Mouse (Mus musculus) spleen, postnatal 14 days (tissue): ENCODE measurements around the gene Gsto2.

Source experiments
- DNase-seq, 2 experiments: peaks; one replicate each; pipeline ENCODE4 v3.0.0; 2021 to 2022; ENCODE audit warnings: low spot score in 2 of 2

Gene Gsto2

DNA sequence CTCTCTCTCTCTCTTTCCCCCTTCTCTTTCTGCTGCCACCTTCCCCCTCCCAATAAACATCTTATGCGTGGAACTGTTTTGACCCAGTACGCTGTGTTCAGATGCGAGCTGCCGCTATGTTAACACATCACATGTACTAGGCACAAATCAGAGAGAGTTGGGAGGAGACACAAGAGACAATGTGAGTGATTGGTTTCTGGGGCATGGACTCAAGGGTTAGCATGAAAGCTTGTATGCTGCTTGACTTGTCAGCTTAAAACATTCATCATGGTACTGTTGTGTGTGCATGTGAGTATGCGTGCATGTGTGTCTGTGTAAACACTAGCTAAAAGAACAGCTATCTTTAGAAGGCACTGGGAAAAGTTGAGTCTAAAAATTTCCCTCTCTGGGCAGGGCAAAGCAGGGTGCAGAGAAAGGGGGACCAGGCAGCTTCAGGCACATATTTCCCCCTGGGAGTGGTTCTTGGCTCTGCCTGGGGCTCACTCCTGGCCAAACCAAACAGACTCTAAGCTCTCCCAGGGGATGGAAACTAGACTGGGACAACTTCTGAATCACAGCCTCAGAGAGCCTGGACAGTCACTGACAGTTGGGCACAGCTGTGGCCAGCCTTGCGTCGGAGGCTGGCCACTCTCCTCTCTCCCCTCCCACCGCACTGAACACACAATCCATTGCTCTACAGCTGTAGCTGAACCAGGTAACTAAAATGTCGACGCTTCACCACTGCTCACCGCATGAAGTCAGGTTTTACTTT is 26.4 kb downstream of the Gsto2 start:
- no peak for DNase-seq

DNA sequence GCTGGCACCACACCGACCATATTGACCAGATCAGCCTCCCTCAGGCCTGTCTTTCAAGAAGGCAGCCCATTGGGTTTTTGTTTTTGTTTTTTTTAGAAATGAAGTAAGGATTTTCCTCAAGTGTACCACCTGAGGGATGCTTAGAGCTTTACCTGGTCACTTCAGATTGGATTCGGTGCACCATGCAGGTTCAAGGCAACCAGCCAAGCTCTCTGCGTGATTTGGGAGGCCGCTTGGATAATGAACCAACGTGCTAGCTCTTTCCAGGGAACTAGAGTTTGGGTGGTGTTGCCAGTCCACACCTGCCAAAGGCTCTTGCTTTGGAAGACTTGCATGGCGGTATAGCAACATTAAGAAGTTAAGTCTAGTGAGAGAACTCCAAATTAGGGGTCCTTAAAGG is 27.8 kb downstream of the Gsto2 start:
- DNase-seq, result no peak

DNA sequence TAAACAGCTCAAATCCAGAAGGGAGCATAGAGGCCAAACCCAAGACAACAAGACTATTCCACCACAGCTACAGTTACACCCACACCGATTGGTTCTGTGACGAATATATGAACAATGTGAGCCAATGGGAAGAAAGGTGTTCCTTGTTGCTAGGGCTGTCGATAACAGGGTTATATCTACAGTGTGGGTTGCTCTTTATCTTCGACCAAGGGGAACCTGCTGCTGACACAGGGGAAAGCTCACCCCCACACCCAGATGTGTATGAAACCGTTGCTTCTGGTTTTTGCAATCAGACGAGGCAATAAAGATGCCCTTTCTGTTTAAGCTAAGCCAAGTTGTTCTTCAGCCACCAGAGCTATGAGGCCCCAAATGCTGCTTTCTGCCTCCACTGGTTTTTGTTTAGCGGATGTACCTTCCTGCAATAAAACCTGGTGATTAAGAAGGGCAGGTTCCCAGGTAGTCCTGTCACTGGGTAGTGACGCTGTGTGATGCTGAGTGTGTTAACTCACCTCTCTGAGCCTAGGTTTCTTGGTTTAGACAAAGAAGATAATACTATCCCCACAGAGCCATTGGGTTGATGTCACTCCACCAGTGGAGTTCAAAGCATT is 33.2 kb downstream of the Gsto2 start:
- no peak for DNase-seq

DNA sequence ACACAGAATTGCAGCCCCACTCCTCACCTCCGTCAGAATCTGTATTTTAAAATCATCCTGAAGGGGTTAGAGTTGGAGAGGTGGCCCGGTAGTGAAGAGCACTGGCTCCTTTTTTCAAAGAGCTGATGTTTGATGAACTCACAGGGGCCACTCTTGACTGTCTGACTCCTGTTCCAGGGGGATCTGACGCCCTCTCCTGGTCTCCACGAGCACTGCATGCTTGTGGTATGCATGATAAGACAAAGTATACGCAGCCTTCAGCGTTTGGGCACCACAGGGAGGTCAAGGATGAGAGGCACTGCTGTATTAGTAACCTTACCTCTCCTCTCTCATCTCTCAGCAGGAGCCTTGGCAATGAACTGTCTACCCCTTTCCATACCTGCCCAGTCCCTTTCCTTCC is 34.7 kb downstream of the Gsto2 start:
- no peak for DNase-seq

DNA sequence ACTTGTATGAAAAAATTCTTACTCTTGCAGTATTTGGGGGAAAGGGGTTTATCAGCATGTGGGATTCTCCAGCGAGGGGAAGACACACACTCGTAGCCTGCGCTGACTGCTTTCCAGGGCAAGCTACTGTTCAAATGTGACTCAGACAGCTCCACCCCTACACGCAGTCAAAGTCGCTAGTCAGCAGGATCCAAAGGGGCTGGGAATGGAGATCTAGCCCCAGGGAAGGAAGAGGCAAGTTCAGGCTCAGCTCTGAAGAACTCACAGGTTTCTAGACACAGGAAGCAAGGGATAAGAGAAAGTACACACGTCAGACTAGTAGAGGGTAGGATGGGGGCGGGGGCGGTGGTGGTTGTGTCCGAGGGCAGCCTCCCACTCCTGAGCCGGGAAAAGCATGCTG is 35.2 kb downstream of the Gsto2 start:
- no peak for DNase-seq

DNA sequence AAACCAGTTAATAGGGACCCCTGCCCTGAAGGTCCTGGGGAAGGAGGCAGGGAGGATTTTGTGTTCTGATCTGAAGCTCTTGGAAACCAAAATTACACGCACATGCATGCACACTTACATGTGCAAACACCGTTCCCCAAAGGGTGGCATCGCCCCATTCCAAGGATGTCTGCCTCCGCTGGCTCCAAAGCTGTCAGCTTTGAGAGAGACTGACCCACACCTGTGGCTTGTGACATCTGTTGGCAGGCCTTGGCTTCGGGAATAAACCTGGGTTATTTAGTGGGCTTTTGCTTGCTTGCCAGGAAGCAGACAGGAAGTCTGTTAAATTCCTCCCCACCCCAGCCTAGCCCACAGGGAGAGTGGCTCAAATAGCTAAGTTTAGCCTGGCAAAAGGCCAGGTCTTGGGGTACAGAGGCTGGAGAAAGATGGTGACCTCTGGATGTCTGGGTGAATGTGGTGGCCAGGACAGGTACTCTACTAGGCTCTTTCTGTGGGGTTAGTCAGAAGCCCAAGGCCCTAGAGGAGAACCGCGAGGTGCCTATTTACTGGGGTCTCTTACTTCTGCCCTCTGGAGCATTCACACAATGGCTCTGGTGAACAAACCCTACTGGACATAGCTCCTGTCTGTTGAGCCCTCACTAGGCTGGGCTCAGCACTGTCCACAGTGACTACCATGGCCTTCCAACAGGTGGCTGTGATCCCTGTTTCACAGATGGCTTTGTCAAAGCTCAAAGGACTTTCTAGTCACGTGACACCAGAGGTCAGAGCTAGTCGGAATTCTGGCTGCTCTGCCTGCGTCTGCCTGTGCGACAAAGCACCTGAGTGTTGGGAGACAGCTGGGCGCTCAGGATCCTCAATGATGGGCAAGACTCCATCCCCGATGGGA is 37.2 kb downstream of the Gsto2 start:
- DNase-seq, result no peak

DNA sequence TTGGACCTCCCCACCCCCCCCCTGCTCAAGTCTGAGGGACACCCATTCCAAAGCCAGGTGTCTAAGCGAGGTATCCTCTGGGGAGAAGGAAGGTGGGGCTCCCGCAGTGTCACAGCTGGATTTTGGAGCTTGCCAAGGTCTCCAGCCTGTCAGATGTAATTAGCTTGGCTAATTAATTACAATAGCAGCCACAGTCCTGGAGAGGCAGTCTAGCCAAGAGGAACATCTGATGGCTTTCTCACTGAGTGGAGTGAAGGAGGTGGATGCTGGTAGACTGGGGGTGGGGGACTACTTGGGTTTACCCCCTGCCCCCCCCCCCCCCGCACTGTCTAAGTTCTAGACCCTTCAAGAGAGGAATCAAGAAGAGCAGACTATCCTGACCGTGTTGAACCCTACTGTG is 38.3 kb downstream of the Gsto2 start:
- no peak for DNase-seq

DNA sequence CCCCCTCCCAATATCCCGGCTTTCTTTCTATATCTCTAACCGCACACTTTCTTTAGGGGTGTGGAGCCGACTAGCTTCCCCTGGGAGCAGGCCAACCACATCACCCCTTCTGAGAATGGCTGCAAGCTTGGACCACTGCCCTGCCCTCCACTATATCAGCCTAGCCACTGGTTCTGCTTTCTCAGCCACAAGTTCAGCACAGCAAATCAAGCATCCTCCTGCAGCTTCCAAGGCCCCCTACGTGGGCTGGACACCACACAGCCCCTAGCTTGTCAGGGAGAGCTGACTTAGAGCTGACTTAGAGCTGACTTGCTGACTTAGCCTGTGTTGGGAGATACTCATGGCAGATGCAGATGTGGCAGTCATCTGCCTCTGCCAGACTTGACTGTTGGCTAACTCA is 39.7 kb downstream of the Gsto2 start:
- DNase-seq, result no peak

DNA sequence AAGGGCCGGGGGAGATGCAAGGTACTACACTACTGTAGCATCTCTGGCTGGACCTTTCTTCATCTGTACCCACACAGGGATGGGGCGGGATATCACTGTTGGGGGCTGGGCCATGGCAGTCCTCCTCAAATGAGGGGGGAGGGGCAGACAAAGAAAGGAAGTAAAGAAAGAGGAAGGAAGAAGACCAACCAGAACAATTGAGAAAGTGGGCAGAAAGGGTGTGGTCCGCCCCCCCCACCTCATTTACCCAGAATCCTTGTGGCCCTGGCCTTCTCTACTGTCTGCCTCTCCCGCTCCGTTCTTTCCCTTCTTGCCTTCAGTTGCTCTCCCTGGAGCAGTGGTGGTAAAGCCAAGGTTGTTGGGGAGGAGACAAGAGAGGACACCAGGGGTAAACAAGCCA is 40.3 kb downstream of the Gsto2 start:
- DNase-seq, result no peak

DNA sequence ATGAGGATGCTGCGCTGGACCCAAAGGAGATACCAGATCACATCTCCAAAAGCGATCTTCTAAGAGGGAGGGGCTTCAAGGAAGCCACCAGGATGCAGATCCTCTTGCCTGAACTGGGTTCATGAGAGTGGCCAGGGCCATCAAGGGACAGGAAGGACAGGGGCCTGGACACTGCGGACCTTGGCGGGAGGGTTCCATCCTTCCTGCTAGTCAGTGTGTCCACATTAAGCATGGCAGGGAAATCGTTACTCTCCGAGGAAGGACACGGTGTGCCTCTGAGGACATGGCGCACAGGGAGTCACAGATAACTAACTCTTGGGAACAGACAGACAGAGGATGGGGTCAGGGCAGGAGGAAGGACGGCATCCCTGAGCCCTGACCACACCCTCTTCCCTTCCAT is 42.3 kb downstream of the Gsto2 start:
- DNase-seq, result no peak

DNA sequence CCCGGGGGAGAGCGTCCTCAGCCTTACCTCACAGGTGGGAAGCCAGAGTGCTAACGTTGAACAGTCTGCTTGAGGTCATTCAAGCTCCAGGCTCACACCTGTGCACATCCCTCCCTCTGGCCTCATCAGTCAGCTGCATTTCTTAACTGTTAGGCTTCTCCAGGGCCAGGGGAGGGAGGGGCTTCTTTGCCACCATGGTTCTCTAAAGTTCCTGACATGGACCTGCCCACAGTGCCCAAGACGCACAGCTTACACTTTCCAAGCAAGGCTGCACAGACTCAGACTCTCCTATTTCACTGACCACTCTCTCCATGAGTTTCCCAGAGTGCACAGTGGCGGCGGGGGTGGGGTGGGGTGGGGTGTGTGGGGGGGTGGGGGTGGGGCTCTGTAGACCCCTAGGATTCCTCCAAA is 43.6 kb downstream of the Gsto2 start:
- DNase-seq, result no peak

DNA sequence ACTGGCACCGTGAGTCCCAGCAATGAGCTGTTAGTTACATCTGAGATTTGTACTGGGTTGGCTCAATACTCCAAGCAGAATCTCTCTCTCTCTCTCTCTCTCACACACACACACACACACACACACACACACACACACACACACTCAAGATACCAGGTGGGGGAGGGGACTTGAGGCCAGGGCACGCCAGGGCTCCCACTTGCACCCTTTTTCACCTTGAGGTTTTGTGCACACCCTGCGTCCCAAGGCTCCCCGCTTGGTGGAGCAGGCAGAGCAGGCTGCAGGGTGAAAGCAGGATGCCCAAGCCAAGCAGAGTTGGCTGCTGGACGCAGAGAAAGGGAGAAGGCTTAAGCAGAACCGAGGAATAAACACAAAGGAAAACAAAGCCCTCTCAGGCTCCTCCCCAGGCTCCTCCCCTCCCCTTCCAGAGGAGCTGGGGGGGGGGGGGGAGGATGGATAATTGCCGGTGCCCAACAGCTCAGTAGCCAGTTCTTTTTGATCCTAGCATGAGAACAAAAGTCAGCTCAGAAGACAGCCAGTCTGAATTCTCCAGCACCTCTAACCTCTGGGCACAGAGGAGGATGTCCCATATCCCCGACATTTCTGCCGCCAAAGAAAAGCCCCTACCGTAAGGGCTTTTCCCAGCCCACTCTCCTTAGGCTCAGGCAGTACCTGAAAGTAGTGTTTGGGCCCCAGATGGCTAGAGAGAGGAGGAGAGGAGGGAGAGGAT is 44.2 kb downstream of the Gsto2 start:
- no peak for DNase-seq

DNA sequence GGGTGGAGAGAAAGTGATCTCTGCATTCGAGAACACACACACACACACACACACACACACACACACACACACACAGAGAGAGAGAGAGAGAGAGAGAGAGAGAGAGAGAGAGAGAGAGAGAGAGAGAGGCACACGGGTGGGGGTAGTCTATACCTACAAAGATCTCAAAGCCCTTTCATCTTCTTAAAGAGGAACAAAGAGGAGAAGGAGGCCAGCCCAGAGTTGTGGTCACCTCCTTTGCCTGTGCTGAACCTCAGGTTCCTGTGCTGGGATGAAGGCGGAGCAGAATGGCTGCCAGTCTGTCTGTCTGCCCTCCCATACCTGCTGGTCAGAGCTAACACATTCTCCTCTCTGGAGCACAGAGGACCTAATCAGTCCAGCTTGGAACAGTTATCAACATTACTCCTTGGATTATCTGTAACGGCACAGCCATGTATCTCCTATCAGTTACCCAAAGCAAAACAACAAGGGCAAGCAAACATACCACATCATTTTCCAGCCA is 44.8 kb downstream of the Gsto2 start:
- no peak for DNase-seq

DNA sequence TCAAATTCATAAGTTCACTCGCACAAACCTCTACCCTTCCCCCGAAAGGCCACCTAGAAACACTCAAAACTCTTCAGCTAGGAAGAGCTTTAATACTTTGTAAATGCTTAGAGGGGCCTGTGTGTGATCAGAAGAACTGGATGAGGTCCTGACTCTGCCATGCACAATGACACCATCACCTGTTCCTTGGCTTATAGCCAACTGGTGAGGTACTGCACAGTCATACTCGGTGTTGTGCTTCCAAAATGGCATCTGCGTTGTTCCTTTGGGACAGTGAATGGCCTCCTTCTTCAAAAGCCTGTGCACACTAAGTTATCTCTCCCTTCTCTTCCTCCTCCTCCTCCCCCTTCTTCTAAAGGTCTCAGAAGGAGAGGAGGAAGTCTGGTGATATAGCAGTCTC is 45.4 kb downstream of the Gsto2 start:
- no peak for DNase-seq

DNA sequence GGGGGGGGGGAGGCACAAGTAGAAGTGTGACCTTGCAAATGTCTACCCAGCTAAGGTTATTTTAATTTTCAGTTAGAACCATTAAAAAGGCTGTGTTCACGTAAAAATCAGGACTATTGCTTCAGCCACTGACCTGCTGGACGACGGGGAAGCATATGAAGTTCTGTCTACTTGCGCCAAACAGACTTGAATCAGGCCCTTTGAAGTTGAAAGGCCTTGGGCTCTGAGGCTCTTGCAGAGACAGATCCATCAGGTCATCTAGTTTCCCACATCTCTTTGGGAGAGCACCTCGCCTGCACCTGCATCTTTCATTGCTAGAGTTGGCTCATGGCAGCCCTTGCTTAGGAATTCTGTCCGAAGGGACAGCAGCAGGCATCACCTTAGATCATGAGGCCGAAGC is 48.0 kb downstream of the Gsto2 start:
- DNase-seq, result no peak

DNA sequence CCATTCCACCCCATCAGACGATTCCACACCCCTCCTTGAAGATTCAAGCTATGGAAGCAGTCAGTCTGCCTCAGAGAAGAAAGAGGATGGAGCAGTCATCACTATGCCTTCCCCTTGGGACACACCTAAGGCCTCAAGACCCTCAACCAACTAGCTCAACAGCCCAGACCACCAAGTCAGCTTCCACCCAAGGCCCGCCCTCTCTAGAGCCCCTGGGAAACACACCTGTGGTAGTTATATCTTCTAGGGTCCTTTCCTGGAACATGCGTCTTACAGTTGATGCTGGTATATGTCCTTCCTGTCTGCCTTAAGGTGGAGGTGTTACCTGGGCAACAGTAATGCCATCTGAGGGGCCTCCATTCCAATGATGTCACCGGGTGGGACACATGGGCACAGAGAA is 48.9 kb downstream of the Gsto2 start:
- DNase-seq, result no peak

DNA sequence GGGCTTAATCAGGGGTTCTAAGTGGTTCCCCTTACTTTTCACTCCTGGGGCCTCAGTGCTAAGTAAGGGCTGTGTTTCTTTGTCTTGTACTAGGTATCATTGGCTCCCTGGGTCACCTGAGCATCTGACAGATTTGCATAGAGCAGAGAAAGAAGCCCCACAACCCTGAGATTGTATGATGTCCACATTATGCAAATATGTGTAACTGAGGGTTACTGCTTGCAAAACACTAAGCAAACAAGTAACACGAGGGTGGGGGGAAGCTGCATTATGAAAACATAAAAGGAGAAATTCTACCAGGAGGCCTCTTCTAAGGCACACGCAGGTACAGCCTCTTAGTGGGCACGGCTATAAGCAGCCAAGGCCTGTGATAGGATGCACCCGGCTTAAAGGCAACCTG is 49.9 kb downstream of the Gsto2 start:
- DNase-seq, result no peak

DNA sequence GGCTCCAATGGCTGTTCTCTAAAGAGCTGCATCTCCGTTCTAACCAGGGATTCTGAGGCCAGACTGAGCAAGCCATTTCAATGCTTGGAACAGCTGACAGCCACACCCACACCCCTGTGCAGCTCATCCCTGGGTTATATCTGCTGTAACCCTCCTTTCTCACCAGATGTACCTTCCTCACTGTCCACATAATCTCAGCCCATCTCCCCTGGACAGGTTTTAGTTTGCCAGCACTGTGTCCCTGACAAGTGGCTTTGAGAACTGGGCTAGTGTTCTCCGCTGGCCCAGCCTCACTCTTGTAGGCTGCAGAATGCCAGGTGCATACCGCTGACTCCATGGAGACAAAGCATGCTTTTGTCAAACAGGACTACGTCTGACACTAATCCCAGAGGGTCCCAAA is 52.1 kb downstream of the Gsto2 start:
- DNase-seq, result no peak

DNA sequence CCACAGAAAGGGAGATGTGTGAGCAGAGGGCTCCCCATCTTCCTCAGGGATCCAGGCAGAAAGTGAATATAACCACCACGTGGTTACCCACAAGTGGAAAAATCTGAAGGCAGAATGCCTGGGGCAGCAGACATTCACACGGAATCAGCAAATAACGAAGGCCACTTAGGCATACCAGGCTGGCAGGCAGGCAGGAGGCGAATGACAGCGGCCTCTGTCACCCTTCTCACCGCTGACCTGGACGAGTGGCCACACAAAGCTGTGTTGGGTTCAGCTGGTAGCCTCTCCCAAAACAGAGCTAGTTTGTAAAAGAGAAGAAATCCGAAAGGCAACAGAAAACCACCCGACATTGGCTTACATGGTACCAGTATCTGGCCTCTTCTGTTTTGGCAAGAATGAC is 52.7 kb downstream of the Gsto2 start:
- no peak for DNase-seq

DNA sequence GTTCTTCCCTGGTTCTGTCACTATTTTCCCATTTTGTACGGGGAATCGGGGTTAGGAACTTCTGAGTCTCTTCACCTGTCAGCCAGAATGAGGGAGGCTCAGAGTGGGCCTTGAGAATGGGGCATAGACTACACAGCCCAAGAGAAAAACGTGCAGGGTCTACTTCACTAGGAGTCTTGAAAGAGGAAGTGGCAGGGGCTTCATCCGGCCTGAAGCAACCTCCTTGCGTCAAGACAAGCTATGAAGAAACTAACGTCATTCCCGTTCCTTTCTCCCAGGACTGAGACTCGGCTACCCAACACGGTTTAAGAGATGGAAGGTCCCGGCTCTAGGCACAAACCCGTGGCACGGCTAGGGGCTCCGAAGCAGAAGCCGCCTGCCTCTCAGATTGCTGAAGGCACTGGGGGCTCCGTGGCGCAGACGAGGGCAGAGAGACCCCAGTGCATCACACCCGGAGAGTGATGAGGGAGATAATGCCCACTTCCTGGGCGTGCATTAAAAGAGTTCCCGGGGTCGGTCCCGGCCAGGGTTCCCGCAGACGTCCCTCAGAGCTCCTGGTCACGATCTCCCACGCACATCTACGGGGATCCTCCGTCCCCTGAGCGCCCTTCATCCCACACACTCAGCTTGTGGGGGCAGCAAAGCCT is 53.2 kb downstream of the Gsto2 start:
- no peak for DNase-seq
